Mouse (Mus musculus): Measurements from ENCODE around the gene Otulin. TPM values are rescaled to one million over a fixed set of nuclear protein-coding genes. Genes with fewer than 3 reads are reported as not detected.

Otulin gene
- polyA plus RNA-seq, 1 experiment from 2014 or later, result 30.7 TPM

- H3K4me3 ChIP-seq, result no peak overlapping the region
- no peak overlapping the region for H3K9ac ChIP-seq
- no peaks in the 10 kb centered on the region for H3K9me3 ChIP-seq
- H3K27me3 ChIP-seq, result no peaks in the 10 kb centered on the region
- H3K4me1 ChIP-seq, result peaks cover 9% of the 10 kb centered on the region; the same call in 1 of the 2 replicates
- WGBS, result 83% methylated on average over 14 of the region's 14 CpGs
- H3K4me2 ChIP-seq, result no peak overlapping the region
- peaks cover 47% of the 10 kb centered on the region for H3K36me3 ChIP-seq
- no peak overlapping the region for H3K27ac ChIP-seq
- no peak for ATAC-seq (ENCODE audit: insufficient number of reproducible peaks, insufficient read depth, low FRiP score, low TSS enrichment, low read depth)
Measured at GRCm38 (mm10) chr15:27588087-27588826, 42.2 kb downstream of the Otulin start.

- no peaks in the 10 kb centered on the region for H3K9me3 ChIP-seq
- H3K4me1 ChIP-seq, result no peaks in the 10 kb centered on the region
- WGBS, result 84% methylated on average over 5 of the region's 5 CpGs
Measured at GRCm38 (mm10) chr15:27586093-27586480, 44.4 kb downstream of the Otulin start.

GRCm38 (mm10) chr15:27585466-27586092 is 44.9 kb downstream of the Otulin start:
- Histone ChIP-seq H3K9ac (no peak overlapping the region), H3K4me1 (no peaks in the 10 kb centered on the region), H3K9me3 (no peaks in the 10 kb centered on the region), H3K4me2 (no peak overlapping the region), H3K4me3 (no peak overlapping the region), H3K27me3 (no peaks in the 10 kb centered on the region), H3K36me3 (peaks cover 30% of the 10 kb centered on the region), H3K27ac (no peak overlapping the region)
- 81% methylated on average over 4 of the region's 4 CpGs for WGBS
- no peak for ATAC-seq (ENCODE audit: insufficient number of reproducible peaks, insufficient read depth, low FRiP score, low TSS enrichment, low read depth)

More at GRCm38 (mm10) chr15:27586093-27586480, 44.4 kb downstream of the Otulin start:
- Histone ChIP-seq H3K36me3 (peaks cover 35% of the 10 kb centered on the region), H3K9ac (no peak overlapping the region), H3K27me3 (no peaks in the 10 kb centered on the region), H3K4me3 (no peak overlapping the region), H3K27ac (no peak overlapping the region), H3K4me2 (no peak overlapping the region)
- no peak for ATAC-seq (ENCODE audit: insufficient number of reproducible peaks, insufficient read depth, low FRiP score, low TSS enrichment, low read depth)

- Histone ChIP-seq H3K27me3 (no peaks in the 10 kb centered on the region), H3K9ac (no peak overlapping the region), H3K4me3 (no peak overlapping the region), H3K27ac (no peak overlapping the region), H3K36me3 (peaks cover 18% of the 10 kb centered on the region; the same call in 1 of the 2 replicates), H3K4me2 (no peak overlapping the region), H3K9me3 (no peaks in the 10 kb centered on the region), H3K4me1 (no peaks in the 10 kb centered on the region)
- ATAC-seq (ENCODE audit: insufficient number of reproducible peaks, insufficient read depth, low FRiP score, low TSS enrichment, low read depth), result no peak
- 92% methylated on average over 6 of the region's 6 CpGs for WGBS
Measured at GRCm38 (mm10) chr15:27583620-27584019, 46.9 kb downstream of the Otulin start.

GRCm38 (mm10) chr15:27583042-27583441 is 47.5 kb downstream of the Otulin start:
- Histone ChIP-seq H3K4me1 (no peaks in the 10 kb centered on the region), H3K27ac (no peak overlapping the region), H3K9ac (no peak overlapping the region), H3K27me3 (no peaks in the 10 kb centered on the region), H3K4me2 (no peak overlapping the region), H3K4me3 (no peak overlapping the region), H3K9me3 (no peaks in the 10 kb centered on the region), H3K36me3 (peaks cover 18% of the 10 kb centered on the region; the same call in 1 of the 2 replicates)
- no peak for ATAC-seq (ENCODE audit: insufficient number of reproducible peaks, insufficient read depth, low FRiP score, low TSS enrichment, low read depth)
- 75% methylated on average over 4 of the region's 4 CpGs for WGBS

- Histone ChIP-seq H3K9ac (no peak overlapping the region), H3K36me3 (peaks cover 18% of the 10 kb centered on the region; the same call in 1 of the 2 replicates), H3K4me2 (no peak overlapping the region), H3K9me3 (no peaks in the 10 kb centered on the region), H3K4me3 (no peak overlapping the region), H3K27ac (no peak overlapping the region), H3K4me1 (no peaks in the 10 kb centered on the region), H3K27me3 (no peaks in the 10 kb centered on the region)
- ATAC-seq (ENCODE audit: insufficient number of reproducible peaks, insufficient read depth, low FRiP score, low TSS enrichment, low read depth), result no peak
- 89% methylated on average over 3 of the region's 3 CpGs for WGBS
Measured at GRCm38 (mm10) chr15:27582428-27582827, 48.1 kb downstream of the Otulin start.

- Histone ChIP-seq H3K9me3 (no peaks in the 10 kb centered on the region), H3K27me3 (no peaks in the 10 kb centered on the region), H3K4me2 (no peak overlapping the region), H3K4me3 (no peak overlapping the region), H3K4me1 (no peaks in the 10 kb centered on the region), H3K9ac (no peak overlapping the region), H3K36me3 (peaks cover 18% of the 10 kb centered on the region; the same call in 1 of the 2 replicates), H3K27ac (no peak overlapping the region; the same call in 1 of the 2 replicates)
- WGBS, result 42% methylated on average over 3 of the region's 3 CpGs
- no peak for ATAC-seq (ENCODE audit: insufficient number of reproducible peaks, insufficient read depth, low FRiP score, low TSS enrichment, low read depth)
Measured at GRCm38 (mm10) chr15:27581640-27582039, 48.9 kb downstream of the Otulin start.

- H3K4me3 ChIP-seq, result no peak overlapping the region
- H3K4me2 ChIP-seq, result no peak overlapping the region
- H3K27me3 ChIP-seq, result no peaks in the 10 kb centered on the region
- no peak overlapping the region for H3K27ac ChIP-seq
- peaks cover 18% of the 10 kb centered on the region; the same call in 1 of the 2 replicates for H3K36me3 ChIP-seq
- H3K9me3 ChIP-seq, result no peaks in the 10 kb centered on the region
- H3K4me1 ChIP-seq, result no peaks in the 10 kb centered on the region
- no peak for ATAC-seq (ENCODE audit: insufficient number of reproducible peaks, insufficient read depth, low FRiP score, low TSS enrichment, low read depth)
- H3K9ac ChIP-seq, result no peak overlapping the region
- 77% methylated on average over 2 of the region's 2 CpGs for WGBS
Measured at GRCm38 (mm10) chr15:27580771-27581170, 49.7 kb downstream of the Otulin start.

GRCm38 (mm10) chr15:27579853-27580252 is 50.6 kb downstream of the Otulin start:
- 0 out of 2 replicates have a peak, but pooled peaks cover 12% of the 10 kb centered on the region for H3K36me3 ChIP-seq
- 86% methylated on average over 2 of the region's 2 CpGs for WGBS
- no peak overlapping the region for H3K4me3 ChIP-seq
- no peak overlapping the region for H3K27ac ChIP-seq
- peaks cover 4% of the 10 kb centered on the region for H3K4me1 ChIP-seq
- H3K4me2 ChIP-seq, result no peak overlapping the region
- no peaks in the 10 kb centered on the region for H3K27me3 ChIP-seq
- no peak for ATAC-seq (ENCODE audit: insufficient number of reproducible peaks, insufficient read depth, low FRiP score, low TSS enrichment, low read depth)
- H3K9ac ChIP-seq, result no peak overlapping the region
- H3K9me3 ChIP-seq, result no peaks in the 10 kb centered on the region

- 0 out of 2 replicates have a peak, but pooled peaks cover 8% of the 10 kb centered on the region for H3K36me3 ChIP-seq
- H3K4me3 ChIP-seq, result no peak overlapping the region
- no peak overlapping the region for H3K27ac ChIP-seq
- no peaks in the 10 kb centered on the region for H3K27me3 ChIP-seq
- 81% methylated on average over 6 of the region's 6 CpGs for WGBS
- ATAC-seq (ENCODE audit: insufficient number of reproducible peaks, insufficient read depth, low FRiP score, low TSS enrichment, low read depth), result no peak
- peaks cover 4% of the 10 kb centered on the region for H3K4me1 ChIP-seq
- H3K4me2 ChIP-seq, result no peak overlapping the region
- no peak overlapping the region for H3K9ac ChIP-seq
- no peaks in the 10 kb centered on the region for H3K9me3 ChIP-seq
Measured at GRCm38 (mm10) chr15:27578918-27579317, 51.6 kb downstream of the Otulin start.

GRCm38 (mm10) chr15:27577915-27578780 is 52.3 kb downstream of the Otulin start:
- no peak overlapping the region for H3K4me3 ChIP-seq
- WGBS, result 78% methylated on average over 16 of the region's 16 CpGs
- ATAC-seq (ENCODE audit: insufficient number of reproducible peaks, insufficient read depth, low FRiP score, low TSS enrichment, low read depth), result no peak
- H3K27ac ChIP-seq, result no peak overlapping the region
- H3K27me3 ChIP-seq, result no peaks in the 10 kb centered on the region
- no peaks in the 10 kb centered on the region for H3K9me3 ChIP-seq
- H3K4me1 ChIP-seq, result peaks cover 4% of the 10 kb centered on the region
- 0 out of 2 replicates have a peak, but pooled peaks cover 4% of the 10 kb centered on the region for H3K36me3 ChIP-seq
- H3K9ac ChIP-seq, result no peak overlapping the region
- no peak overlapping the region for H3K4me2 ChIP-seq
